Mouse (Mus musculus): ENCODE data around the gene Rps8.

- TF ChIP-seq CTCF (IDR thresholded peaks at IDR 0.05; ENCODE audit: extremely low read depth, insufficient read depth, insufficient read length, insufficient replicate concordance) = no peak
- no peak for TF ChIP-seq POLR2A (IDR thresholded peaks at IDR 0.05; ENCODE audit: low read depth, low read length)
These were observed 13.0 kb downstream of the Rps8 start for GRCm38 (mm10) chr4:117143023-117143422.
